Mouse (Mus musculus): ENCODE measurements around the gene Fam126a. TPM values are rescaled to one million over a fixed set of nuclear protein-coding genes. Genes with fewer than 3 reads are reported as not detected.

Gene Fam126a
- polyA plus RNA-seq, 1 experiment from 2014 or later = 31.2 TPM

GRCm38 (mm10) chr5:23919892-23920731 is 110.4 kb downstream of the Fam126a start:
- Histone ChIP-seq H3K9ac (no peak overlapping the region), H3K9me3 (no peaks in the 10 kb centered on the region), H3K27ac (no peak overlapping the region), H3K27me3 (no peaks in the 10 kb centered on the region), H3K4me3 (no peak overlapping the region), H3K4me1 (0 out of 2 replicates have a peak, but pooled peaks cover 5% of the 10 kb centered on the region), H3K4me2 (no peak overlapping the region), H3K36me3 (no peaks in the 10 kb centered on the region)
- WGBS = 34% methylated on average over 7 of the region's 7 CpGs
- no peak for ATAC-seq (ENCODE audit: insufficient number of reproducible peaks, low FRiP score, low TSS enrichment, low read depth)

GRCm38 (mm10) chr5:23917301-23917700 is 113.2 kb downstream of the Fam126a start:
- H3K9me3 ChIP-seq = no peaks in the 10 kb centered on the region
- no peak for ATAC-seq (ENCODE audit: insufficient number of reproducible peaks, low FRiP score, low TSS enrichment, low read depth)
- H3K36me3 ChIP-seq = no peaks in the 10 kb centered on the region
- H3K9ac ChIP-seq = no peak overlapping the region
- WGBS = 92% methylated on average over 1 of the region's 1 CpGs
- no peak overlapping the region for H3K4me3 ChIP-seq
- H3K27ac ChIP-seq = no peak overlapping the region
- H3K27me3 ChIP-seq = no peaks in the 10 kb centered on the region
- H3K4me1 ChIP-seq = 0 out of 2 replicates have a peak, but pooled peaks cover 5% of the 10 kb centered on the region
- no peak overlapping the region for H3K4me2 ChIP-seq

GRCm38 (mm10) chr5:23911556-23911955 is 118.9 kb downstream of the Fam126a start:
- Histone ChIP-seq H3K27me3 (no peaks in the 10 kb centered on the region), H3K36me3 (no peaks in the 10 kb centered on the region), H3K4me3 (no peak overlapping the region), H3K27ac (no peak overlapping the region), H3K9ac (no peak overlapping the region), H3K4me1 (no peaks in the 10 kb centered on the region), H3K4me2 (no peak overlapping the region), H3K9me3 (no peaks in the 10 kb centered on the region)
- WGBS = 89% methylated on average over 1 of the region's 1 CpGs
- ATAC-seq (ENCODE audit: insufficient number of reproducible peaks, low FRiP score, low TSS enrichment, low read depth) = no peak

GRCm38 (mm10) chr5:23909256-23909655 is 121.2 kb downstream of the Fam126a start:
- Histone ChIP-seq H3K27me3 (no peaks in the 10 kb centered on the region), H3K4me1 (no peaks in the 10 kb centered on the region), H3K4me3 (no peak overlapping the region), H3K27ac (no peak overlapping the region), H3K4me2 (no peak overlapping the region), H3K9me3 (no peaks in the 10 kb centered on the region), H3K36me3 (no peaks in the 10 kb centered on the region), H3K9ac (no peak overlapping the region)
- no peak for ATAC-seq (ENCODE audit: insufficient number of reproducible peaks, low FRiP score, low TSS enrichment, low read depth)
- 86% methylated on average over 3 of the region's 3 CpGs for WGBS

GRCm38 (mm10) chr5:23908486-23909090 is 121.9 kb downstream of the Fam126a start:
- WGBS = 39% methylated on average over 4 of the region's 4 CpGs
- H3K36me3 ChIP-seq = no peaks in the 10 kb centered on the region
- H3K4me3 ChIP-seq = no peak overlapping the region
- no peaks in the 10 kb centered on the region for H3K27me3 ChIP-seq
- H3K27ac ChIP-seq = no peak overlapping the region
- no peak overlapping the region for H3K4me2 ChIP-seq
- no peaks in the 10 kb centered on the region for H3K9me3 ChIP-seq
- ATAC-seq (ENCODE audit: insufficient number of reproducible peaks, low FRiP score, low TSS enrichment, low read depth) = no peak
- H3K9ac ChIP-seq = no peak overlapping the region
- H3K4me1 ChIP-seq = no peaks in the 10 kb centered on the region

GRCm38 (mm10) chr5:23902221-23902620 is 128.3 kb downstream of the Fam126a start:
- no peaks in the 10 kb centered on the region for H3K36me3 ChIP-seq
- WGBS = 76% methylated on average over 2 of the region's 2 CpGs
- no peak overlapping the region for H3K4me3 ChIP-seq
- H3K27ac ChIP-seq = no peak overlapping the region
- no peak overlapping the region for H3K9ac ChIP-seq
- no peaks in the 10 kb centered on the region for H3K27me3 ChIP-seq
- no peak overlapping the region for H3K4me2 ChIP-seq
- no peak for ATAC-seq (ENCODE audit: insufficient number of reproducible peaks, low FRiP score, low TSS enrichment, low read depth)
- H3K9me3 ChIP-seq = no peaks in the 10 kb centered on the region
- H3K4me1 ChIP-seq = no peaks in the 10 kb centered on the region

GRCm38 (mm10) chr5:23900190-23900589 is 130.3 kb downstream of the Fam126a start:
- Histone ChIP-seq H3K27me3 (no peaks in the 10 kb centered on the region), H3K4me1 (no peaks in the 10 kb centered on the region), H3K4me3 (no peak overlapping the region), H3K27ac (no peak overlapping the region), H3K36me3 (no peaks in the 10 kb centered on the region), H3K4me2 (no peak overlapping the region), H3K9me3 (no peaks in the 10 kb centered on the region), H3K9ac (no peak overlapping the region)
- 56% methylated on average over 4 of the region's 4 CpGs for WGBS
- ATAC-seq (ENCODE audit: insufficient number of reproducible peaks, low FRiP score, low TSS enrichment, low read depth) = no peak

- Histone ChIP-seq H3K4me3 (no peak overlapping the region), H3K9ac (no peak overlapping the region), H3K36me3 (no peaks in the 10 kb centered on the region), H3K4me1 (no peaks in the 10 kb centered on the region), H3K9me3 (no peaks in the 10 kb centered on the region), H3K27me3 (no peaks in the 10 kb centered on the region), H3K4me2 (no peak overlapping the region), H3K27ac (no peak overlapping the region)
- 73% methylated on average over 11 of the region's 11 CpGs for whole genome bisulfite sequencing
- no peak for ATAC-seq (ENCODE audit: insufficient number of reproducible peaks, low FRiP score, low TSS enrichment, low read depth)
These were observed 136.4 kb downstream of the Fam126a start for GRCm38 (mm10) chr5:23893864-23894771.

- Histone ChIP-seq H3K9me3 (no peaks in the 10 kb centered on the region), H3K9ac (no peak overlapping the region), H3K27ac (no peak overlapping the region), H3K27me3 (no peaks in the 10 kb centered on the region), H3K4me1 (no peaks in the 10 kb centered on the region), H3K4me2 (no peak overlapping the region), H3K36me3 (no peaks in the 10 kb centered on the region), H3K4me3 (no peak overlapping the region)
- no peak for ATAC-seq (ENCODE audit: insufficient number of reproducible peaks, low FRiP score, low TSS enrichment, low read depth)
- WGBS = 69% methylated on average over 5 of the region's 5 CpGs
These were observed 137.2 kb downstream of the Fam126a start for GRCm38 (mm10) chr5:23893156-23893863.

GRCm38 (mm10) chr5:23890734-23891133 is 139.8 kb downstream of the Fam126a start:
- no peaks in the 10 kb centered on the region for H3K4me1 ChIP-seq
- no peak overlapping the region for H3K27ac ChIP-seq
- WGBS = 41% methylated on average over 10 of the region's 10 CpGs
- no peak overlapping the region for H3K9ac ChIP-seq
- no peaks in the 10 kb centered on the region for H3K27me3 ChIP-seq
- H3K4me2 ChIP-seq = no peak overlapping the region
- H3K4me3 ChIP-seq = no peak overlapping the region
- H3K36me3 ChIP-seq = no peaks in the 10 kb centered on the region
- no peak for ATAC-seq (ENCODE audit: insufficient number of reproducible peaks, low FRiP score, low TSS enrichment, low read depth)
- no peaks in the 10 kb centered on the region for H3K9me3 ChIP-seq

- no peak overlapping the region for H3K9ac ChIP-seq
- no peak for ATAC-seq (ENCODE audit: insufficient number of reproducible peaks, low FRiP score, low TSS enrichment, low read depth)
- no peaks in the 10 kb centered on the region for H3K9me3 ChIP-seq
- H3K4me1 ChIP-seq = no peaks in the 10 kb centered on the region
- H3K36me3 ChIP-seq = no peaks in the 10 kb centered on the region
- WGBS = 75% methylated on average over 4 of the region's 4 CpGs
- H3K27ac ChIP-seq = no peak overlapping the region
- no peak overlapping the region for H3K4me2 ChIP-seq
- H3K27me3 ChIP-seq = no peaks in the 10 kb centered on the region
- H3K4me3 ChIP-seq = no peak overlapping the region
These were observed 141.0 kb downstream of the Fam126a start for GRCm38 (mm10) chr5:23889461-23889860.
